Mouse (Mus musculus): ENCODE results near the gene Zfp618.

Zfp618 gene

GRCm38 (mm10) chr4:63071413-63072260, 106.3 kb downstream of the Zfp618 start:
- no peak for DNase-seq

DNA sequence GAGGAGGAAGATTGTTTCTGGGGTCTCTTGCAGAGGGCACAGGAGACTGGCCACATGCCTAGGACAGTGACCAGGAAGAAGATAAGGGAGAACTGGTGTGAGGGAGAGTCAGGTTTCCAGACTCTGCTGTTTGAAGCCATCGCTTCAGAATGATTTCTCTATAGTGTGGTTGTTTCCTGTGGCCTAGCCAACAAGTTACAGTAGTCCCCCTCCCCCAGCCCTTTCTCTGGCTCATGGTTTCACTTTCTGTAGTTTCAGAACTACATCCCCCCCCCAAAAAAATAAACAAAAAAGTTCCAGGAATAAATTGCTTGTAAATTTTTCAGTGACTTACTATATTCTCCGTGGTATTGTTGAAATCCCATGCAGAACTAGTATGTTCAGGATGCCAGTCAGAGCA, 107.8 kb downstream of the Zfp618 start:
- no peak for DNase-seq

GRCm38 (mm10) chr4:63079159-63079558, 113.8 kb downstream of the Zfp618 start:
- no peak for DNase-seq

GRCm38 (mm10) chr4:63084473-63084889, 119.1 kb downstream of the Zfp618 start:
- DNase-seq: no peak

DNA sequence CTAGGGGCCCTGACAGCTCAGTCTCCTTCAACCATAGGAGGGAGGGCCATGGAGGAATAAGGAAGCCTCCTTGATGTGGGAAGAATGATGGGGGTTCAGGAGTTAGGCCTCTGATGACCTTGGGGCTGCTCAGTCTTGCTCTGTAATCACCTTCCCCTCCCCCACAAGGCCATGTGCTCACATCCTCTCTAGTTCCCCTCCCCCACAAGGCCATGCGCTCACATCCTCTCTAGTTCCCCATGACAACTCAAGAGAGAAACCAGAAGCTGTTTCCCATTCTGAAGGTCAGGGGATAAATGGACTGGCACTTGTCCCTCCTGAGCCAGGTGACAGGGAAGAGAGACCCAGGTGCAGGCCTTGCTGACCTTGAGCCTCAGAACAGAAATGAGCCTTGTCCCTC, 124.1 kb downstream of the Zfp618 start:
- DNase-seq: peak; percentile 82

DNA sequence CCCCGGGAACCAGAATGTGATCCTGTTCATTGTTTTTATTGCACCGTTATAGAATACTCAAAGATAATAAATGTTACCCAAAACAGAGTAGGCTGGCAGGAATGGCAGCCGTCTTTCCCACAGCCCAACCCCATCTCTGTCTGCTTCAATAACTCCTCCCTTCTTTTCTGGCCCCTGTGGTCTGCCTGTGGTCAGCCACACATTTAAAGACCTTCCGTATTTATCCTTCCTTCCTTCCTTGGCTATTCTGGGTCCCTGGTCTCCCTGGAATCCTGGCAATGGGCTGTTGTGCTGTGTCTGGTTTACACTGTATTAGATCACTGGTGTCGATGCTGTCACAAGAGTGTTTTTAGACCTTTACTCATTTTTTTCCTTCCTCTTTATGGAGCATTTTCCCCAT, 125.8 kb downstream of the Zfp618 start:
- no peak for DNase-seq

DNA sequence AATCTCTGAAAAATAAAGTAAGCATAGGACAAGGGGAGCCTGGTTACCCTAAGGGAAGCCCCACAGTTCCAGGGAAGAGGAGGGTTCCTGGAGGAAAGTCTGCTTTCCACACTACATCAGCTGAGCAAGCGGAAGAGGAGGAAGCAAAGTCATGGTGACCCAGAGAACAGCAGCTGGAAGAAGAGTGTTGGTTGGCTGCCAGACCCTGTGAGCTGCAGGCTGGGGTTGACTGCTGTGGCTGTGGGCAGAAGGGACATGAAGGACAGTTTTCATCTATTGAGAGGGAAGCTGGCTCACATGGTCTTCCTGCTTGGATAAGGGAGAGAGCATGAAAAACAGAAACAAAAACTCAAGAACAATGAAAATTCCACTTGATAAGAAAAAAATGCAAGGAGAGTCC, 132.2 kb downstream of the Zfp618 start:
- no peak for DNase-seq

DNA sequence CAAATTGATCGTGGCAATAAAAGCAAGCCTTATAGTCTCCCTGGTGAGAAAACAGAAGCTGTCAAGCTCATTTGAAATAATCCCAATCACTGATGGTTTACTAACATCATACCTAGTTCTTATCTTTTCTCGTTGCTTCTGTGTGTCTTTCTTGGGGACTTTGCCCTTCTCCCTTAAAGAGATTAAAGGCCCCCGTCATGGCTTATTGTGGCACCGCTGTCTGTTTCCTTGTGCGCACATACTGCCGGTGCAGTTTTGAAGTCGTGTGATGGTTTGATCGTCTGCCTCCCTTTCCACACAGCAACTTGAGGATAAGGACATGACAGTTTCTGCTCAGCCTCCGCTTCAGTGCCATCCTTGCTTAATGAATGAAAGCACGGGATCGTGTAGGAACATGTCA, 135.1 kb downstream of the Zfp618 start:
- DNase-seq: no peak

DNA sequence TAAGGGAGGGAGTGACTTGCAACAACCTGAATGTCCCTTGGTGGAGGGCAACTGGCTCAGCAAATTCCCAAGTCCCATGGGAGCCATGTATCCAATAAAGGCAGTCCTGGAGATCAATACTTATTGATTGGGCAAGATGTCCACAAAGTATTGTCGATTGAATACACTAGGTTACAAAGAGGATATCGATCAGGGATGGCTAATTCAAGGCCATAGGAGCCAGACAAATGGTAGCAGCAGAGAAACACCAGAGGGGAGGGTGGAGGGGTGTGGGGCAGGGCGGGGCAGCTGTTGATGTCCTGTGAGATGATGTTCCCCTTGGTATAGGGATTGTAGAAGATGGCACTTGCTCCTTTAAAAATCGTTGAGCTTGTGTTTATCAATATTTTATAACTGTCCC, 136.7 kb downstream of the Zfp618 start:
- no peak for DNase-seq

- DNase-seq: no peak
Observed at GRCm38 (mm10) chr4:63105651-63106050, 140.3 kb downstream of the Zfp618 start.

DNA sequence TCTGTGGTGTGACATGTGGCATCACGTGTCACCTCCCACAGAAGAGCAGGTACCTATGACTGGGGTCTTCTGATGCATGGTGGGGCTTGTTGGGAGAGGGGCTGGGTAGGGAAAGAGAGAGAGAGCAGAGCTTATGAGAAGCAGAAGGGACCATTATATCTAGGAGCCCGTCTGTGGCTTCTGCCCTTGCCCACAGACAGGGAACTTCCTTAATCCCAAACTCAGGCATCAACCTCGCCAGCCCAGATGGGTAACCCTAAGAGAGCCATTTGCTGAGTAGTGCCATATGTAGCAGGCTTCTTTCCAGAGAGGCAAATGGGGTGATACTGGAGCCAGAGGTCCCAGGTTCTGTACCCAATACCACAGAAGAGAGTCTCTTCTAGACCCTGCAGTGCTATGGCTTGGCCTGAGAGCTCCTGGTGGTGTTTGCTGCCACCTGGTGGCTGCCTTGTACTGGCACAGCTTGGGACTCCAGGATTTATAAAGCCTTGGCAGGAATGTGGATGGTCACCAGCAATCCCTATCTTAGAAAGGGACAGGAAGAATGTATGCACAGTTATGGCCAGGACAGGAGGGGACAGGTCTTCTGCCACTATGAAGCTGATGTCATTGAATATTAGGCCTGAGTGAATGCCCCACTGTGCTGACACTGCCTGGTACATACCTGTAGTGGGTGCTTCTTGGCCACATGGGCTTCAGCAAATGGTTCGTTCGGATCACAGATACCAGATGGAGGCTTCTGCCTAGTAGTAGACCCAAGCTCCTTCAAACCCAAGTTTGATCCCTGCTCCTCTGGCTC, 153.5 kb downstream of the Zfp618 start:
- DNase-seq: peak; percentile 86

GRCm38 (mm10) chr4:63124861-63125466, 159.6 kb downstream of the Zfp618 start:
- no peak for DNase-seq

DNA sequence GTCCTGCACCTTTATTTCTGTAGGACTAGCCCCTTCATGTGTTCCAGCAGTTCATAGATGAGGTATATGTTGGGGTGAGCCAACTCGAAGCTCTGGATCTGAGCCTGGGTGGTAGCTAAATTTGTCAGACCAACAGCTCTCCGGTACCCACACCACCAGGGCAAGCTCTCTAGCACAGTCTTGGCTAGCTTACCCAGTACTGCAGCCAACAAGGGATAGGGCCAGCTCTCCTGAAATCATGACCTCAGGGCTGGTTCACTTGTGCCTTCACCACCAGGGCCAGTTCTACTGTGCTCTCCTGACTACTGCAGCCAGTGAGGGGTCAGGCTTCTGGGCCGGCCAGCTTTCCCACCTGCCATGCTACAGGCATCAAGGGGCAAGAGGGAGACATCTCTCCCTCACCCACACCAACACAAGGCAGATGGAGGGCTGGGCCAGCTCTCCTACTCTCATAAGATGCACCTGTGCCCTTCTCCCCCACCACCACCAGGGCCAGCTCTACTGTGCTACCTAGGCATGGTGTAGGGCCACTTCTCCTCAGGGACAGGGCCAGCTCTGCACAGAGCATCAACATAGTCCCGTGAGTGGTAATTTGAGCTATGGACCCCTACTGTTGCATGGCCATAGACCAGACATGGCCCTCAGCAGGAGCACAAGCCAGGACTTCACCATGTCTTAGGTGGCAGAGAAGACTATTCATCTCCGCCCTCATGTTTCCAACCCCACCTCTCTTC, 164.7 kb downstream of the Zfp618 start:
- no peak for DNase-seq

DNA sequence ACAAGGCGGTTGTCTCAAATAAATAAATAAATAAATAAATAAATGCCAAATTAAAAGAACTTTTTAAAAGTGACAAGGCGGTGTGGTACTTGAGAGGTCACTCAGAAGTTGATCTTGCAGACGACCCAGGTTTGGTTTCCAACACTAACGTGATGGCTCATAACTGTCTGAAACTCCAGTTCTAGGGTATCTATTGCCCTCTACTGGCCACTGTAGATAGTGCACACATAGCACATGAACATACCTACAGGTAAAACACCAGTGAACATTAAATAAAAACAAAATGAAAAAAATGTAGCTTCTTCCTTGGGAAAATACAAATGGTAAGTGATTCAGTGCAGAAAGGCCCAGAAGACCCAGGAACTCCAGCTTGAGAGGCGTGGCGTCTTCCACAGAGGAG, 181.9 kb downstream of the Zfp618 start:
- no peak for DNase-seq

DNA sequence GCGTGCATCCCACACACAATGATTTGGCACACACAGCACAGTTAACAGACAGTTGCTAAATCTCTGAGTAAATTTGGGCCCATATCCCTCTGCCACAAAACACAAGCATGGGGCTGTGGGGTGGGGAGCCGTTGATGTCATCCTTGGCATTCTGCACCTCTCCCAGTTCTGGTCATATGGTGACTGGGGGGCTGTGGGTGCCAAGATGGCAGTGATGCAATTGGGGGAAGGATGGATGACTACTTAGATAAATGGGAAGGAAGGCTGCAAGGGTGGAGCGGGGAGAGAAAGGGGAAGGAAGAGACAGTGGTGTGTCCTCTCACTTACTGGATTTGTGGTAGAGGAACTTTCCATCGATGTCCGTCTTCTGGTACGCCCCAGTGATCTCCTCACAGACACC, 185.8 kb downstream of the Zfp618 start:
- no peak for DNase-seq

DNA sequence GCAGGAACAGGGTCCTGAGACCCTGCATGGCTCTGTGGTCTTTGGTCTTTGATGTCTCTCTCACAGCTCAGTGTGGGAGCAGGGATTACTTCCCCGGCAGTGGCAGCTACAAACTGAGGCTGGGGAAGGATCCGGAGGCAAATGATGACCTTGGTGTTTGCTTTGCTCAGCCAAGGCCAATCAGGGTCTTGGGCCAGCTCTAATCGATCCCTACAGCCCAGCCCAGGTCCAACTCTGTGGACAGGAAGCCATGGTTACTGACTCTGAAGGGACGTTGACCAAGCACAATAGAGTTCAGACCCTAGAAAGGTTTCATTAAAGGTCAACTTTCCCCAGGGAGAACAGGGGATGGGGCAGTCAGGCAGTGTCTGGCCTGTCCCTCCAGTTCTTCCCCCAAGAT, 188.7 kb downstream of the Zfp618 start:
- DNase-seq: no peak

GRCm38 (mm10) chr4:63154699-63155098, 189.3 kb downstream of the Zfp618 start, which contains the start of gene Ambp:
TSS of gene Ambp (minus strand) at chr4:63154799.
- no peak for DNase-seq

DNA sequence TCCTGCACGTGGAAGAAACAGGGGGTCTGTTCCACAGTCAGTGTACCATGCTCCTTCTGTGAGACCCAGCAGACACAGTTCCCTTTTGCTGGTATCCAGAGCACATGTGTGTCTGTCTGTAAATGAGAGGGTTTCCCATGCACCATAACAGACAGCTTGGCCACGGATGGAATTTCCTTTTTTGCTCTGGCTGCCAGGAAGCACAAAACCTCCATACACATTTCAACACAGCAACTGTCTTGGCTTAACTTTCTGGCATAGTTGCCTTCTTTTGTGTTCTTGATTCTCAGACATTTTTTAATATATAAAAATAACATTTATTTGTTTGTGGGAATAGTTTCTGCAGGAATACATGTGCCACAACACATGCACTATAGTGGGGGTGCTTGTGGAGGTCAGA, 190.2 kb downstream of the Zfp618 start:
- no peak for DNase-seq

DNA sequence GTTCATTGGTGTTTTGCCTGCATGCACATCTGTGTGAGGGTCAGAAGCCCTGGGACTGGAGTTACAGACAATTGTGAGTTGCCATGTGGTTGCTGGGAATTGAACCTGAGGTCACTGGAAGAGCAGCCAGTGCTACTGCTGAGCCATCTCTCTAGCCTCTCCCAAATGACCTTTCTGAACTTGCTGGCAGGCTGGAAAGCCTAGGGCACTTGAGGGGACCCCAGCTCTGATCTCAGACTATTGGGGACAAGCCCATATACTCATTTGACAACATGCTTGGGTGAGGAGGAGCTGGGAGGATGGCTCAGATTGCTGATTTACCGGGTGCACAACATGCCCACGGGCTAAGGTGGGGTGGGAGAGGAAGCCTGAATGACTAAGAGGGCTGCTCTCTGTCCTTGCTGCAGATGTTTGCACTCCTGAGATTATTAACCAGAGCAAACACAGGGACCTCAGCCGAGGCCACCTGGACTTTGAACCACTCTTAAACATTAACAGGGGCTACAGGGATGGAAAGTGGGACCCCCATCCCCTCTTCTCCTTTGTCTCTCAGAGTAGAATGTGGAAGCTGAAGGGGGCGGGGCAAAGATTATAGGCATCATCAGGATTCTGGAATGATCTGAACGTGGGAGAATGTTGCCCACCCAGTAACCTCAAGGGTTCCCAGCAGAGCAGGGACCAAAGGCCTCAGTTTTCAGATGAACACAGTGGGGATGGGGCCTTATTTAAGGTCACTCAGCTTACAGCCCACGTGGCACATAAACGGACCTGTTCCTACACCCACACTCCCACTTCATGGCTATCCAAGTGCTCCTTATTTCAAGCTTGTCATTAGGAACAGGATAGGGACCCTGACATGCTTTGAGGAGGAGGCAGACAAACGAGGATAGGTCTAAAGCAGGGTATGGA, 191.6 kb downstream of the Zfp618 start:
- no peak for DNase-seq

- DNase-seq: no peak
Observed at GRCm38 (mm10) chr4:63158192-63158591, 192.8 kb downstream of the Zfp618 start.

- peak; percentile 91 for DNase-seq
Observed at GRCm38 (mm10) chr4:63158961-63159592, 193.7 kb downstream of the Zfp618 start.

All from thymus, postnatal 14 days (tissue).